Mouse (Mus musculus) MEL (cell line): ENCODE data around the gene Cald1. TPM values are rescaled to one million over a fixed set of nuclear protein-coding genes. Genes with fewer than 3 reads are reported as not detected.

Source experiments
- DNase-seq: peaks from one replicate; pipeline ENCODE4 v3.0.0; 2011; ENCODE audit warnings: low read depth, low spot score
- H3K27ac ChIP-seq: 2 replicates; pipeline ENCODE4 v1.5.1; 2012; ENCODE audit warnings: low read depth, mild to moderate bottlenecking, control low read depth, low read length, moderate library complexity; ENCODE audit not compliant: control insufficient read depth
- H3K27me3 ChIP-seq, 2 experiments: fragments of 150-350 bp in 1 of 2; sonication (generic) in 1 of 2; 2 replicates each; pipeline ENCODE4 v1.6.1; 2012; ENCODE audit warnings: low read length in 2 of 2, mild to moderate bottlenecking in 2 of 2, improper control_type of control experiment in 1 of 2, moderate library complexity in 1 of 2; ENCODE audit not compliant: insufficient read depth in 2 of 2, control insufficient read depth in 1 of 2
- H3K36me3 ChIP-seq, 2 experiments: 2 replicates each; pipeline ENCODE4 v1.6.1; 2012 to 2014; ENCODE audit warnings: low read length in 2 of 2, improper control_type of control experiment in 1 of 2, inconsistent platforms in 1 of 2, mild to moderate bottlenecking in 1 of 2; ENCODE audit not compliant: insufficient read depth in 2 of 2, control insufficient read depth in 1 of 2
- H3K4me1 ChIP-seq, 2 experiments: fragments of 150-350 bp in 1 of 2; sonication (generic) in 1 of 2; 2 replicates each; pipeline ENCODE4 v1.6.1; 2012; ENCODE audit warnings: low read length in 2 of 2, improper control_type of control experiment in 1 of 2, mild to moderate bottlenecking in 1 of 2; ENCODE audit not compliant: insufficient read depth in 2 of 2, control insufficient read depth in 1 of 2
- H3K4me3 ChIP-seq, 2 experiments: fragments of 150-350 bp in 1 of 2; sonication (generic) in 1 of 2; 2 replicates each; pipeline ENCODE4 v1.5.1; 2012; ENCODE audit warnings: low read depth in 2 of 2, low read length in 2 of 2, mild to moderate bottlenecking in 2 of 2, moderate library complexity in 2 of 2, control low read depth in 1 of 2, improper control_type of control experiment in 1 of 2; ENCODE audit not compliant: control insufficient read depth in 1 of 2, insufficient read depth in 1 of 2
- H3K79me2 ChIP-seq: 2 replicates; pipeline ENCODE4 v1.6.1; 2012; ENCODE audit warnings: mild to moderate bottlenecking, low read length, moderate library complexity; ENCODE audit not compliant: control insufficient read depth, poor library complexity, insufficient read depth
- H3K9ac ChIP-seq: 2 replicates; pipeline ENCODE4 v1.6.1; 2012; ENCODE audit warnings: low read depth, mild to moderate bottlenecking, control low read depth, low read length, moderate library complexity; ENCODE audit not compliant: control insufficient read depth, poor library complexity, severe bottlenecking
- H3K9me3 ChIP-seq: fragments of 150-350 bp; sonication (generic); replicated peaks from 2 replicates; pipeline ENCODE4 v1.6.1; 2012; ENCODE audit warnings: mild to moderate bottlenecking, low read length, improper control_type of control experiment, moderate library complexity; ENCODE audit not compliant: insufficient read depth
- ETS1 ChIP-seq: IDR thresholded peaks from 2 replicates; pipeline ENCODE4 v1.6.1; 2012; ENCODE audit warnings: low read depth, mild to moderate bottlenecking, inconsistent platforms, low read length, improper control_type of control experiment, moderate library complexity
- GATA1 ChIP-seq: IDR thresholded peaks from 2 replicates; pipeline ENCODE4 v1.6.1; 2011; ENCODE audit warnings: low read depth, low read length, improper control_type of control experiment
- HCFC1 ChIP-seq: IDR thresholded peaks from 2 replicates; pipeline ENCODE4 v1.6.1; 2012; ENCODE audit warnings: low read depth, mild to moderate bottlenecking, inconsistent platforms, low read length, improper control_type of control experiment, moderate library complexity
- JUND ChIP-seq: IDR thresholded peaks from 2 replicates; pipeline ENCODE4 v1.6.1; 2011; ENCODE audit warnings: low read depth, mild to moderate bottlenecking, improper control_type of control experiment, low read length
- MAFK ChIP-seq: IDR thresholded peaks from 2 replicates; pipeline ENCODE4 v1.6.1; 2011; ENCODE audit warnings: low read depth, mild to moderate bottlenecking, low read length, improper control_type of control experiment, borderline replicate concordance
- MAX ChIP-seq: IDR thresholded peaks from 2 replicates; pipeline ENCODE4 v1.6.1; 2011; ENCODE audit warnings: low read length, improper control_type of control experiment
- MEF2A ChIP-seq: IDR thresholded peaks from 2 replicates; pipeline ENCODE4 v1.6.1; 2014; ENCODE audit warnings: low read depth, mild to moderate bottlenecking, inconsistent platforms, low read length, improper control_type of control experiment; ENCODE audit not compliant: poor library complexity, insufficient replicate concordance, severe bottlenecking; ENCODE audit errors: extremely low read depth
- MYB ChIP-seq: IDR thresholded peaks from 2 replicates; pipeline ENCODE4 v1.6.1; 2011; ENCODE audit warnings: mild to moderate bottlenecking, low read depth, low read length, improper control_type of control experiment
- MYC ChIP-seq: IDR thresholded peaks from 2 replicates; pipeline ENCODE4 v1.6.1; 2011; ENCODE audit warnings: low read depth, mild to moderate bottlenecking, low read length, improper control_type of control experiment, moderate library complexity
- NELFE ChIP-seq: IDR thresholded peaks from 2 replicates; pipeline ENCODE4 v1.6.1; 2011; ENCODE audit warnings: low read depth, low read length, improper control_type of control experiment
- NRF1 ChIP-seq: IDR thresholded peaks from 2 replicates; pipeline ENCODE4 v1.6.1; 2014; ENCODE audit warnings: low read depth, mild to moderate bottlenecking, inconsistent platforms, low read length, improper control_type of control experiment, moderate library complexity; ENCODE audit not compliant: poor library complexity, insufficient read depth, severe bottlenecking
- SMC3 ChIP-seq: IDR thresholded peaks from 2 replicates; pipeline ENCODE4 v1.6.1; 2011; ENCODE audit warnings: low read depth, low read length, improper control_type of control experiment
- TCF12 ChIP-seq: IDR thresholded peaks from 2 replicates; pipeline ENCODE4 v1.6.1; 2014; ENCODE audit warnings: low read depth, mild to moderate bottlenecking, inconsistent platforms, low read length, improper control_type of control experiment, moderate library complexity
- UBTF ChIP-seq: IDR thresholded peaks from 2 replicates; pipeline ENCODE4 v1.6.1; 2012; ENCODE audit warnings: low read depth, mild to moderate bottlenecking, inconsistent platforms, low read length, improper control_type of control experiment, moderate library complexity, borderline replicate concordance; ENCODE audit not compliant: insufficient read depth
- USF1 ChIP-seq: IDR thresholded peaks from 2 replicates; pipeline ENCODE4 v1.6.1; 2014; ENCODE audit warnings: low read depth, mild to moderate bottlenecking, inconsistent platforms, low read length, improper control_type of control experiment, moderate library complexity
- USF2 ChIP-seq, 2 experiments: IDR thresholded peaks; 2 replicates each; pipeline ENCODE4 v1.6.1; 2011 to 2012; ENCODE audit warnings: improper control_type of control experiment in 2 of 2, low read length in 2 of 2, borderline replicate concordance in 1 of 2, inconsistent platforms in 1 of 2, low read depth in 1 of 2, mild to moderate bottlenecking in 1 of 2; ENCODE audit not compliant: insufficient read depth in 1 of 2
- ZC3H11A ChIP-seq: IDR thresholded peaks from 2 replicates; pipeline ENCODE4 v1.6.1; 2012; ENCODE audit warnings: low read depth, mild to moderate bottlenecking, inconsistent platforms, low read length, improper control_type of control experiment
- ZKSCAN1 ChIP-seq: IDR thresholded peaks from 2 replicates; pipeline ENCODE4 v1.6.1; 2012; ENCODE audit warnings: low read depth, mild to moderate bottlenecking, inconsistent platforms, low read length, improper control_type of control experiment, moderate library complexity
- ZMIZ1 ChIP-seq: IDR thresholded peaks from 2 replicates; pipeline ENCODE4 v1.6.1; 2012; ENCODE audit warnings: low read depth, mild to moderate bottlenecking, inconsistent platforms, low read length, improper control_type of control experiment, moderate library complexity
- polyA plus RNA-seq, 2 experiments: library from polyadenylated mRNA; stranded (reverse) in 1 of 2; unstranded in 1 of 2; fragments of >175 nt in 1 of 2; fragments of >200 nt in 1 of 2; gene quantifications; 2 replicates each; pipeline versions ENCODE4 v1.2.1 to v1.2.4; 2012; ENCODE audit warnings: low replicate concordance in 2 of 2, low read depth in 1 of 2; ENCODE audit not compliant: insufficient read length in 2 of 2, insufficient read depth in 1 of 2, missing spikeins in 1 of 2
- total RNA-seq: library from RNA; depleted of rRNA; stranded (reverse); fragments of 300-350 nt; gene quantifications from 2 replicates; pipeline ENCODE4 v1.2.3, GENCODE M21; 2012

Gene Cald1
- total and polyA plus RNA-seq, 3 experiments, result not detected

DNA sequence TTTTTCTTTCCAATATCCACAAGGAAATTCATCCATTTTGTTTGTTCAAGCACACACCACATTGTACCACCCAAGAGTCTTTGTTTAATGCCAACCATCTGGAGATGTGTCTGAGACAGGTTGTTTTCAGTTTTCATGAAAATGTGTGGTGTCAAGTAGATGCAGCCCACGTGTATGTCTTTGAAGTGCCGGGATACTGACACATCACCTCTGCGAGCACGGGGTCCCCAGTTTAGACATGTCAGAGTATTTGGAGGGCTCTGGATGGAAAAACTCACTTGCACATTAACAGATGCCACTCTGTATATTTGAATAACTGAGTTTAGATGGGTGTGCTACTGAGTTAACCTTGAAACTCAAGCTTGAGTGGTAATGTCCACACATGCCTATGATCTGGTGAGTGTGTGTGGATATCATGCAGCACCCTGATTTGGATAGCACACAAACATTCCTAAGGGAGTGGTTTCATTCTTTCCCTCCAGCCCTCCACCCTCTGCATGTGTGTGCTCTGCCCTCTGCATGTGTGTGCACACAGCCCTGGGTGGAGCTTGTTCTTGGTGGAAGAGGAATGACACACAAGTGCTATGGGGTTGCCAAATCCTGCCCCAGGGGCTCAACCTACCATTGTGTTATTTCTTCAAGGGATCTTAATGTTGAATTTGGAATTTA lies 45.7 kb upstream of the Cald1 start:
- no peak overlapping the region for H3K9ac ChIP-seq
- H3K4me3 ChIP-seq, result no peak overlapping the region
- no peak for DNase-seq
- H3K9me3 ChIP-seq, result no peaks in the 10 kb centered on the region
- TF ChIP-seq TCF12 (no peak), MAX (no peak), NELFE (no peak)
- no peaks in the 10 kb centered on the region for H3K36me3 ChIP-seq
- H3K27me3 ChIP-seq, result peaks cover 0 to 5% of the 10 kb centered on the region in 2 experiments; a peak in 3 of 4 replicates
- no peaks in the 10 kb centered on the region for H3K4me1 ChIP-seq
- no peak overlapping the region for H3K27ac ChIP-seq
- no peaks in the 10 kb centered on the region for H3K79me2 ChIP-seq

DNA sequence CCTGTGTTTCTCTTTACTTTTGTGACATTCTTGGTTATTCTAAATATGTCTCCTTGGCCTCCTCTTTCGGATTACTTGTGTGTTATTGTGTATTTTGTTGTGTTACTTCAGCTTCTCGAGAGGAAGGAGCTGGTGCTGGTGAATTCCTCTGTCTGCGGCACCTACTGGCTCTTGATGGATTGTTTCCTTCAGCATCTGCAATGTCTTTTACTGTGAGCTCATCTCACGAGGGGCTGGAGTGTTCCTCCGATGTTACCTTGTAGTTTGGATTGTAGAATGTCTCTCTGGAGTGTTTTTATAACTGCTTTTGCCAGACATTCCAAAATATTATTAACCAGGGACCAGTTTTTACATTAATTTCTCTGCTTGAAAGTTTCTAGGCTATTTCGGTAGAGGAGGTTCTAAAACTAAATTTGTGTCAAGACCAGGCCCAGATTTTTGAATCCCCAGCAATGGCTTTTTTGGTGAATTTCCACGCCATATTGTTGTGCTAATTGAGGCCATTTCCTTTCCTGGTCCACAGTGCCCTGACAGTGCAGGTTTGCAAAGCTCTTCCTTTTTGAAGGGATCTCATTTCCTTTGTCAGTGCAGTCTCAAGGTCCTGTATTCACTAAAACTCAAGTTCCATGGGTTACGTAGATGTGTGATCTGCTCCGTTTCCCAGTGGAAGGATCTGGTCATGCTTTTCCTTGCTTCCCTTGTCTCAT lies 43.9 kb upstream of the Cald1 start:
- Histone ChIP-seq H3K9me3 (no peaks in the 10 kb centered on the region), H3K4me1 (no peaks in the 10 kb centered on the region), H3K27ac (no peak overlapping the region), H3K4me3 (no peak overlapping the region), H3K9ac (no peak overlapping the region), H3K79me2 (no peaks in the 10 kb centered on the region), H3K27me3 (peaks cover 0 to 5% of the 10 kb centered on the region in 2 experiments; a peak in 3 of 4 replicates), H3K36me3 (no peaks in the 10 kb centered on the region)
- TF ChIP-seq MAFK (no peak), NRF1 (no peak), HCFC1 (no peak), ZMIZ1 (no peak), ZC3H11A (no peak), SMC3 (no peak), GATA1 (no peak), MEF2A (no peak), UBTF (no peak), ETS1 (no peak), MAX (no peak), MYB (no peak), USF2 (IDR thresholded peaks at IDR 0.05; ENCODE audit: borderline replicate concordance in 1 of 2, insufficient read depth in 1 of 2, low read depth in 1 of 2, low read length in 2 of 2) (no peak), ZKSCAN1 (no peak), JUND (no peak), MYC (no peak), USF1 (no peak)
- no peak for DNase-seq
